Comparison of ENCODE assay signal across 25 mouse cellular contexts in genomic region chr5:111778093-111778492, GRCm38 (mm10). TPM values are rescaled to one million over a fixed set of nuclear protein-coding genes. Genes with fewer than 3 reads are reported as not detected.
A peak's percentile ranks its signal among the peaks of the same experiment; 100 is the strongest.
DNase-seq lines count a peak whose midpoint lies in the region; ATAC-seq and TF ChIP-seq lines count a peak whose summit lies in the region.
"Had no signal": no experiment of that assay in that cellular context is flagged by ENCODE, and none has a peak within 500 bp of the region (broad histone marks: within the 10 kb centered on the region; RNA-seq: fewer than 3 reads in every experiment).

No protein-coding gene starts in this region.

- peak; percentile 73 for DNase-seq in heart, adult 11 months
- no peak for DNase-seq in heart, adult 2 months
- DNase-seq in kidney, postnatal 0 days (ENCODE audit: low spot score), result peak; percentile 62
- no peak for DNase-seq in kidney, postnatal 14 days
- peak; percentile 65 for DNase-seq in midbrain, embryonic 14.5 days
- no peak for DNase-seq in midbrain, embryonic 11.5 days (ENCODE audit: low spot score, missing footprints)
- peak; percentile 66 for DNase-seq in retina, postnatal 1 day
- no peak for DNase-seq in left cerebral cortex, postnatal 10 days (ENCODE audit: extremely low spot score in 1 of 2, low spot score in 2 of 2)
- DNase-seq: adrenal gland, postnatal 10 days; cerebellum, adult 11-12 months; cerebellum, adult 9-10 months; cerebellum, postnatal 25 days; gastrocnemius, adult 2 months; gastrocnemius, postnatal 25 days had no signal

- no peak overlapping the region for H3K4me3 ChIP-seq in heart, adult 2 months
- no peak overlapping the region for H3K4me3 ChIP-seq in kidney, postnatal 0 days (replicated peaks; ENCODE audit: low read depth, low read length)
- no peak overlapping the region for H3K4me3 ChIP-seq in midbrain, embryonic 14.5 days (replicated peaks; ENCODE audit: low read depth, low read length)
- no peak overlapping the region for H3K4me3 ChIP-seq in midbrain, embryonic 11.5 days (ENCODE audit: low read depth, low read length)
- H3K4me3 ChIP-seq: embryonic facial prominence, embryonic 13.5 days; forebrain, embryonic 12.5 days; gastrocnemius, adult 2 months; hindbrain, embryonic 10.5 days had no signal

- H3K27ac ChIP-seq in heart, adult 2 months, result no peak overlapping the region
- no peak overlapping the region for H3K27ac ChIP-seq in kidney, postnatal 0 days
- no peak overlapping the region for H3K27ac ChIP-seq in midbrain, embryonic 14.5 days (replicated peaks; ENCODE audit: low read depth, low read length)
- no peak overlapping the region for H3K27ac ChIP-seq in midbrain, embryonic 11.5 days (ENCODE audit: low read depth, low read length)
- H3K27ac ChIP-seq: embryonic facial prominence, embryonic 13.5 days; forebrain, embryonic 12.5 days; gastrocnemius, adult 2 months; hindbrain, embryonic 10.5 days had no signal

- TF ChIP-seq EP300 in heart, adult 2 months (IDR thresholded peaks at IDR 0.05; ENCODE audit: insufficient read depth, low read depth, low read length), result no peak

- H3K79me2 ChIP-seq in heart, adult 2 months (replicated peaks; ENCODE audit: control insufficient read depth, insufficient read depth, low read length), result no peaks in the 10 kb centered on the region

- no peak for TF ChIP-seq POLR2A in heart, adult 2 months (IDR thresholded peaks at IDR 0.05; ENCODE audit: insufficient read depth, low read depth, low read length)

- H3K4me2 ChIP-seq in kidney, postnatal 0 days (ENCODE audit: low read length), result no peak overlapping the region
- H3K4me2 ChIP-seq in midbrain, embryonic 14.5 days (ENCODE audit: low read length), result no peak overlapping the region
- H3K4me2 ChIP-seq in midbrain, embryonic 11.5 days, result no peak overlapping the region
- H3K4me2 ChIP-seq: embryonic facial prominence, embryonic 13.5 days; forebrain, embryonic 12.5 days; heart, embryonic 11.5 days had no signal

- no peak for TF ChIP-seq CTCF in heart, adult 2 months (IDR thresholded peaks at IDR 0.05)
- TF ChIP-seq CTCF in kidney, postnatal 0 days (IDR thresholded peaks at IDR 0.05; ENCODE audit: low read depth), result no peak

- ATAC-seq in kidney, postnatal 0 days (replicated peaks; ENCODE audit: low FRiP score, low read depth), result no peak
- ATAC-seq in midbrain, embryonic 14.5 days (ENCODE audit: low FRiP score, low TSS enrichment), result no peak
- no peak for ATAC-seq in midbrain, embryonic 11.5 days (ENCODE audit: low FRiP score)

- no peak overlapping the region for H3K9ac ChIP-seq in heart, adult 2 months (ENCODE audit: low read depth, low read length)
- no peak overlapping the region for H3K9ac ChIP-seq in kidney, postnatal 0 days (ENCODE audit: low read depth, low read length)
- H3K9ac ChIP-seq in midbrain, embryonic 14.5 days (replicated peaks; ENCODE audit: low read length), result no peak overlapping the region
- H3K9ac ChIP-seq in midbrain, embryonic 11.5 days (ENCODE audit: low read length), result no peak overlapping the region
- H3K9ac ChIP-seq: embryonic facial prominence, embryonic 13.5 days; forebrain, embryonic 12.5 days had no signal

- 73% methylated on average over 5 of the region's 5 CpGs for WGBS in heart, adult 2 months
- WGBS in kidney, postnatal 0 days, result 58% methylated on average over 5 of the region's 5 CpGs
- 68% methylated on average over 5 of the region's 5 CpGs for WGBS in midbrain, embryonic 14.5 days
- WGBS in midbrain, embryonic 11.5 days, result 70% methylated on average over 5 of the region's 5 CpGs

- no peaks in the 10 kb centered on the region for H3K9me3 ChIP-seq in kidney, postnatal 0 days (replicated peaks; ENCODE audit: low read length)
- no peaks in the 10 kb centered on the region for H3K9me3 ChIP-seq in midbrain, embryonic 14.5 days (ENCODE audit: control insufficient read depth, low read length)
- H3K9me3 ChIP-seq in midbrain, embryonic 11.5 days (ENCODE audit: control insufficient read depth, low read length), result no peaks in the 10 kb centered on the region
- H3K9me3 ChIP-seq: embryonic facial prominence, embryonic 13.5 days; forebrain, embryonic 12.5 days; hindbrain, embryonic 10.5 days had no signal

- no peaks in the 10 kb centered on the region for H3K27me3 ChIP-seq in heart, adult 2 months (ENCODE audit: control insufficient read depth, insufficient read depth, low read length)
- H3K27me3 ChIP-seq in kidney, postnatal 0 days (ENCODE audit: insufficient read depth, low read length), result no peaks in the 10 kb centered on the region
- H3K27me3 ChIP-seq in midbrain, embryonic 14.5 days (ENCODE audit: control insufficient read depth, insufficient read depth, low read length), result no peaks in the 10 kb centered on the region
- H3K27me3 ChIP-seq in midbrain, embryonic 11.5 days (ENCODE audit: control insufficient read depth, insufficient read depth, low read length), result no peaks in the 10 kb centered on the region; the same call in 1 of the 2 replicates
- H3K27me3 ChIP-seq: embryonic facial prominence, embryonic 13.5 days; forebrain, embryonic 12.5 days had no signal

- no peaks in the 10 kb centered on the region for H3K36me3 ChIP-seq in heart, adult 2 months (ENCODE audit: control insufficient read depth, insufficient read depth, low read length)
- H3K36me3 ChIP-seq in kidney, postnatal 0 days (ENCODE audit: insufficient read depth, low read length), result no peaks in the 10 kb centered on the region
- no peaks in the 10 kb centered on the region for H3K36me3 ChIP-seq in midbrain, embryonic 14.5 days (ENCODE audit: control insufficient read depth, insufficient read depth, low read length)
- H3K36me3 ChIP-seq in midbrain, embryonic 11.5 days (ENCODE audit: control insufficient read depth, insufficient read depth, low read length), result no peaks in the 10 kb centered on the region
- H3K36me3 ChIP-seq: embryonic facial prominence, embryonic 13.5 days; forebrain, embryonic 12.5 days; hindbrain, embryonic 10.5 days had no signal

- H3K4me1 ChIP-seq in heart, adult 2 months (ENCODE audit: control insufficient read depth, insufficient read depth, low read length), result no peaks in the 10 kb centered on the region
- no peaks in the 10 kb centered on the region for H3K4me1 ChIP-seq in kidney, postnatal 0 days (replicated peaks; ENCODE audit: insufficient read depth, low read length)
- H3K4me1 ChIP-seq in midbrain, embryonic 14.5 days (ENCODE audit: control insufficient read depth, insufficient read depth, low read length), result peaks cover 6% of the 10 kb centered on the region
- H3K4me1 ChIP-seq in midbrain, embryonic 11.5 days (ENCODE audit: control insufficient read depth, insufficient read depth, low read length), result peaks cover 4% of the 10 kb centered on the region; the same call in 1 of the 2 replicates

- intact Hi-C loops in heart, adult 2 months (cut with DNase I), result no loop called here
- intact Hi-C loops in left cerebral cortex, postnatal 10 days (cut with DNase I), result no loop called here

RNA-seq across cellular contexts. Expression of gene Gm26897, which starts 44.4 kb away (rescaled TPM):
- not detected for total RNA-seq in heart, adult 2 months (2021)
- not detected in 2 replicates for polyA plus RNA-seq in heart, adult 2 months (2012; rRNA removed)
- polyA plus RNA-seq in kidney, postnatal 0 days (2015; fragmentation: Nextera tagmentation; extraction: Ambion mirVana), result not detected in 2 replicates
- polyA plus RNA-seq in midbrain, embryonic 14.5 days (2014; fragmentation: Nextera tagmentation; extraction: Ambion mirVana), result not detected in 2 replicates
- polyA plus RNA-seq in midbrain, embryonic 11.5 days (2014; fragmentation: Nextera tagmentation; extraction: Ambion mirVana), result not detected in 2 replicates
- total RNA-seq in left cerebral cortex, postnatal 10 days (2021), result not detected
- total RNA-seq: adrenal gland, postnatal 10 days; adrenal gland, postnatal 4 days; gastrocnemius, adult 2 months; gastrocnemius, postnatal 25 days; granulocyte monocyte progenitor cell, adult 5-6 weeks; heart, postnatal 25 days; MEL had no signal
- polyA plus RNA-seq: C2C12; cortical plate, adult 2 months; embryonic facial prominence, embryonic 13.5 days; forebrain, embryonic 12.5 days; heart, embryonic 11.5 days; heart, embryonic 16.5 days; hindbrain, embryonic 10.5 days had no signal

Comparison
In these comparisons a context has a peak if more than half of its experiments do, and no peak if none do; other contexts are left out.
1. DNase-seq: peak in heart, adult 11 months (single experiment), kidney, postnatal 0 days (single experiment), midbrain, embryonic 14.5 days (single experiment) and retina, postnatal 1 day (single experiment); none in heart, adult 2 months (0 of 2), kidney, postnatal 14 days (single experiment), midbrain, embryonic 11.5 days (single experiment) and left cerebral cortex, postnatal 10 days (0 of 2).